Mouse (Mus musculus) heart, adult 8-10 months (tissue): ENCODE measurements around the gene Kirrel3. TPM values are rescaled to one million over a fixed set of nuclear protein-coding genes. Genes with fewer than 3 reads are reported as not detected.

Source experiments
- DNase-seq: peaks from one replicate; pipeline ENCODE4 v3.0.0; 2022; ENCODE audit warnings: low spot score
- total RNA-seq, 4 experiments: library from RNA; stranded (reverse); gene quantifications; 2 replicates each; pipeline ENCODE4 v1.2.4; 2022

Kirrel3 gene
- total RNA-seq, 4 experiments from 2014 or later = 0.33 to 0.69 (median 0.54) TPM

GRCm38 (mm10) chr9:34688358-34688757, 202.7 kb downstream of the Kirrel3 start:
- no peak for DNase-seq

GRCm38 (mm10) chr9:34689375-34689774, 203.7 kb downstream of the Kirrel3 start:
- no peak for DNase-seq

GRCm38 (mm10) chr9:34695646-34696045, 210.0 kb downstream of the Kirrel3 start:
- no peak for DNase-seq

GRCm38 (mm10) chr9:34703547-34704300, 218.0 kb downstream of the Kirrel3 start:
- no peak for DNase-seq

- no peak for DNase-seq
Observed at GRCm38 (mm10) chr9:34704357-34704756, 218.7 kb downstream of the Kirrel3 start.

GRCm38 (mm10) chr9:34706350-34706873, 220.7 kb downstream of the Kirrel3 start:
- no peak for DNase-seq

GRCm38 (mm10) chr9:34708691-34709090, 223.0 kb downstream of the Kirrel3 start:
- no peak for DNase-seq

- no peak for DNase-seq
Observed at GRCm38 (mm10) chr9:34711996-34712395, 226.3 kb downstream of the Kirrel3 start.

GRCm38 (mm10) chr9:34712996-34713395, 227.3 kb downstream of the Kirrel3 start:
- DNase-seq = no peak

- no peak for DNase-seq
Observed at GRCm38 (mm10) chr9:34713462-34713926, 227.8 kb downstream of the Kirrel3 start.

GRCm38 (mm10) chr9:34714996-34715619, 229.4 kb downstream of the Kirrel3 start:
- no peak for DNase-seq

- no peak for DNase-seq
Observed at GRCm38 (mm10) chr9:34716476-34716875, 230.8 kb downstream of the Kirrel3 start.

GRCm38 (mm10) chr9:34721478-34722197, 235.9 kb downstream of the Kirrel3 start:
- no peak for DNase-seq

- DNase-seq = no peak
Observed at GRCm38 (mm10) chr9:34722198-34722550, 236.5 kb downstream of the Kirrel3 start.

GRCm38 (mm10) chr9:34732507-34732906, 246.8 kb downstream of the Kirrel3 start:
- DNase-seq = peak; percentile 7

- no peak for DNase-seq
Observed at GRCm38 (mm10) chr9:34733579-34733978, 247.9 kb downstream of the Kirrel3 start.

- no peak for DNase-seq
Observed at GRCm38 (mm10) chr9:34734991-34735390, 249.3 kb downstream of the Kirrel3 start.

GRCm38 (mm10) chr9:34739431-34739830, 253.7 kb downstream of the Kirrel3 start:
- no peak for DNase-seq

- no peak for DNase-seq
Observed at GRCm38 (mm10) chr9:34740814-34741213, 255.1 kb downstream of the Kirrel3 start.

GRCm38 (mm10) chr9:34748003-34748402, 262.3 kb downstream of the Kirrel3 start:
- DNase-seq = no peak

- DNase-seq = peak; percentile 19
Observed at GRCm38 (mm10) chr9:34749161-34749560, 263.5 kb downstream of the Kirrel3 start.

GRCm38 (mm10) chr9:34749877-34750276, 264.2 kb downstream of the Kirrel3 start:
- DNase-seq = no peak
